Mouse (Mus musculus) megakaryocyte-erythroid progenitor cell, adult 5-6 weeks (primary cell): ENCODE measurements at regions not wholly inside any gene's neighbourhood (a gene's known extent, or its start where the extent isn't known, plus 50 kb on each side); places are given as distances from the start of the nearest gene placed in this dataset.

Experiments used
- ATAC-seq: replicated peaks from 2 replicates; pipeline ENCODE4 v1.8.0; 2016; ENCODE audit warnings: mild to moderate bottlenecking, inconsistent platforms; ENCODE audit not compliant: severe bottlenecking, poor library complexity, low FRiP score, low TSS enrichment

DNA sequence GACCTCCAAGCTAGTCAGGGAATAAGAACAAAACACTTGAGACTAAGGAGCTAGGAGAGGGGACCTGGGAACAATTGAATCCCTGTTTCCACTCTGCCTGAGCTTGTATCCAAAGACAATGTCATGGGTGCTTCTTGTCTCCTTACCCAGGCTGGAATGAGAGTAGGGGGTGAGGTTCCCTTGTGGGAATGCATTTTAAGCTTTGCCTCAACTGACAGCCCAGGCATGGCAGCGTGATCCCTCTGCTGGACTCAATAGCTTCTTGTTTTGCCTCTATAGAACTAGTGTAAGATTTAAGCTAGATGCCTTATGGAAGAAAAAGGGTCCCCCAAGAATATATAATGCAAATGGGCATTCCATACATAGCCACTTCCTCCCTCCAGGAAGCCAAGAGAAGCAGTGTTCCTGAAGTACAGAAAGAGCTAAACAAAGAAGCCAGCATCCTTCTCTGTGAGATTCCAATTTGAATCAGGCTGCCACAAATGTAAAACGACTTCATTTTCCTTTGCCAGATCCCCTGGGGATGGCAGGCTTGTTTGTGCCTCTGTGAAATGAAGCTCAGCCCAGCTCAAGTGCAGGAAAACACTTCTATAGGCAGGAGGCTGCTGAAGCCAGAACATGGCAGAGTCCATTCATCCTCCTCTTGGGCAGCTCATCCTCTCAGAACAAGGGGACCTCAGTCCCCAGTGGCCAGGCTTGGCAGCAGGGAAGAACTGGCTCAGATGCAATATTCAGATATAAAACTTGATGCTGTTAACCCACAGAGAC lies 339.3 kb upstream of the Trib2 start:
- ATAC-seq, result no peak

DNA sequence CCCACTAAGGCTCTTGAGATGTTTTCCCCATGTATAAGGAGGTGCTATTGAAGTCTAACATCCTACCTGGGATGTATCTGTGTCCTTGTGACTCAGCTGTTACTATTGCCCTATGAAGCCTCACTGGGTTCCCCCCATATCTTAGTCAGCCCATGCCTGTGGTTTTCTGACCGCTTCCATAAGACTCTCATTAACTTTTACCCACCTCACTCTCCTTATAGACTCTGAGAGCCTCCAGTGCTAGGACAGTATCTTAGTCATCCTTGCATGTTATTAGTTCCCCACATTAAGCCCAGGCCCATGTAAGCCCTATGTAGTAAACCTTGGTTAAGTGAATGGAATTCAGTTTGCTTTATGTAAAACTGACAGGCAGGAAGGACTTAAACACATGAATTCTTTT lies 337.5 kb upstream of the Trib2 start:
- ATAC-seq, result no peak

DNA sequence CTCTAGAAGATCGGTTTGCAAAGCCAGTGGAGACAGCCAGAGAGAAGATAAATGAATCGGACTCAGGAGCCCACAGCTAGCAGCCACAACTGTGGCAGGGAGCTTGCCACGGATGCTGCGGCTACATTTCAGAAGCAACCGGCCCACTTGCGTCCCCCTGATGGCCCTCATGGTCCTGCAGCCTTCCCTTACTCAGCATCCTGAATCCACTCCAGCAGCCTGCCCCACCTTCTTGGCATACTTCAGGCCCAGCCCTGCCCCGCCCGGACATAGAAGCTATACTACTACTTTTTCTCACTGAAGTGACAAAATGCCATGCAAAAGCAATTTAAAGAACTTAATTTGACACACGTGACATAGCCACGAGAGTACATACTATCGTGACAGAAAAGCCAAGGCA lies 335.4 kb upstream of the Trib2 start:
- no peak for ATAC-seq

DNA sequence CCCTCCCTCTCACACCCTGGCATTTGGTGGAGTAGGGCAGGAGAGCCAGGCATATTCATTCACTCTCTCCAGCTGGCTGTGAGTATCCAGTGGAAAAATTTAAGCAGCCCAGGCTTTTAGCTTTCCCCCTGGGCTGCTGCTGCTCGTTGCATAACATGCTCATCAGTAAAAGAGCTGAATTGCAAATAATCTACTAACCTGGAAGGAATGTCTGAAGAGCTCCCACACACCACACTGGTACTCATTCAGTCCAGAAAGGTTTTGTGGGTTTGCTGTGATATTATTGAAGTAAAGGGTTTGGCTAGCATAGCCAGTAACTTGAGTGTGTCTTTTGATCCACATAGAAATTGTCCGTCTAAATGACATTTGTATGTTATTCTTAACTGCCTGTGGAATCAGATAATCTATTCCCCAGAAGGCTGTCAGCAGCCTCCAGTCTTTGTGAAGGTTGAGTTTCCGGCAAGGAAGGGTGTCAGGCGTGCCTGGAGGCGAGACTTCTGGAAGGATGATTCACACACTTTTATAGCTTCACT lies 334.5 kb upstream of the Trib2 start:
- no peak for ATAC-seq

DNA sequence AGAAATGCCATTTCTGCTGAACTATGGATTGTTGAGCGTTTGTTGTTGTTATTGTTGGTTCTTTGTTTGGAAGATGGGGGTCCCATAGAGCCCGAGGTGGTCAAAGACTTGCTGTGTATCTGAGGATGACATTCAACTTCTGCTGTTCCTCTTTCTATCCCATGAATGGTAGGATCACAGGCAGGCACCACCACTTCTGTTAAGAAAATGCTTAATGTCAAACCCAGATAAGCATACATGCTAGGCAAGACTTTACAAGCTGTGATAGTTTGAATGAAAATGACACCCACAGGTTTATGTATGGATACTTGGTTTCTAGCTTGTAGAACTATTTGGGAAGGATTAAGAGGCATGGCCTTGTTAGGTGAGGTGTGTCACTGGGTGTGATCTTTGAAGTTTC lies 330.2 kb upstream of the Trib2 start:
- no peak for ATAC-seq

DNA sequence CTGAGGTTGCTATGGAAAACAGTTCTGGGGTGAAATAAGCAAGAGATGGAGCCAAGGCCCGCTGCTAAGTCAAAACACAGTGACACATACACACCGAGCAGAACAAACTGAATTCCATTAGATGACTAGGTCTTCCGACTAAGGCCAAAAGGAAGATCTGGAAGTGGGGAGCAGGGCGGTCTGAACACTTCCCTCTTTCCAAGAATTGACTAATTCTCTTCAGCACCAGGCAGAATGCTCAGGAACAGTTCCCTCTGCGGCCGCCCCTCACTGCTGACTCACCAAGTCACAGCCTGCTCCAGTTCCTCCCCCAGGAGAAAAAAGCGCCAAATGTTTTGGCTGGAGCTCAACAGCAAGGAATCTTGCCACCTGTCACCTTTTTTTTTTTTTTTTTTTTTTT lies 328.9 kb upstream of the Trib2 start:
- no peak for ATAC-seq

DNA sequence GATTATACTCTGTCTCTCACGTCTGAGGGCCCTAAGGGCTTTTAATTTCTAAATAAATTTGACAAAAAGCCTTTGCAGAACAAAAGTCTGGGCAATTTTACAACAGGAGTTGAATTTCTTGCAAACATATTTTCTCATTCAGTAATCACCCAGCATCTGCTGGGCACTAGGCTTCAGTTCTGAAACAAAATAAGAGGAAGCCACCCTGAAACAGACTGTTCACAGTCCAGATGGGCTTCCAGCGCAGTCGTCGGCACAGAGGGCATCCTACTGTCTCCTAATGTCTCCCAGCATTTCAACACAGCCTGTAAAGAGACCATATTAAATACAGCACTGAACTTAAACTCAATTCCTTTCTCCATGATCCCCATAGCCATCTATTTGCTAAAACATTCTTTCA lies 324.5 kb upstream of the Trib2 start:
- ATAC-seq, result no peak

DNA sequence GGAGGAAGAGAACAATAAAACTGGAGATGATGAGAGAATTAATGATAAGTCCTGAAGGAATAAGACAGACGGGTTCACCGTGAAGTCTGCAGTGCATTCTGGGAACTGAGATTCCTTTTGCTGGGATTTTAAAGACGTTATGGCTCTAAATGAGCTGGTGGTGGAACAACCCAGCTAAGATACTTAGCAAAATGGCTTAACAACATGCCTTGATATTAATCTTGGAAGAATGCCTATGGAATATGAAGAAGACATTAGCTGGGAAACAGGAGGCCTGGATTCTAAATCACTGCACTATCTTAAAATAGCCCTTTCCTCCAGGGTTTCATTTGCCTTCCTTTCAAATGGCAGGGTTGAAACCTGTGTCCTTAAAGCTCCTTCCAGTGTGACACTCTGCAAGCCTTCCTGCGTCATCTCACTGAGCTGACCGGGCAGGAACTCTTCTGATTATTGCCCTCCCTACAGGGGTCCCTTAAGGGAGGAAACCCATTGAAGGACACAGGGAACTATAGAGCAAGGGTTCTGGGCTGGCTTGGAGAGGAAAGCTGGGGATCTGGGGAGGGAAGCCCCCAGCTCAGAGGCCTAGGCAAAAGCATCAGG lies 323.9 kb upstream of the Trib2 start:
- no peak for ATAC-seq

DNA sequence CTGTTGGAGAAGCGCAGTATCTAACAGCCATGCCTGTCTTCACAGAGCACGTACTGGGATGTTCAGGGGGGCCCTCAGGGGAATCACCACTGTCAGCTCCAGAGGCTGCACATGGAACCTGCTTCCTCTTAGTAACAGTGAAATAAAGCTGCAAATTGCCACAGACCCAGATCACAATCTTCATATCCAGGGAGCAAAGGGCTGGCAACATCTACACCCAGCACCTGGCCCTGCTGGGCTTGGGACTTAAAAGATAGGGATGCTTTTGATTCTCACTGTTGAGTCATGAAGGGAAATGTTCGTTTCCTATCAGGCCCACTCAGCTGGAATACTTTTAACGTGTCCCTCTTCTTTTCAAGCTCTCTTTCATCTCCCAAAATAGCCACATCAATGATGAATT lies 322.4 kb upstream of the Trib2 start:
- peak; percentile 77 for ATAC-seq

DNA sequence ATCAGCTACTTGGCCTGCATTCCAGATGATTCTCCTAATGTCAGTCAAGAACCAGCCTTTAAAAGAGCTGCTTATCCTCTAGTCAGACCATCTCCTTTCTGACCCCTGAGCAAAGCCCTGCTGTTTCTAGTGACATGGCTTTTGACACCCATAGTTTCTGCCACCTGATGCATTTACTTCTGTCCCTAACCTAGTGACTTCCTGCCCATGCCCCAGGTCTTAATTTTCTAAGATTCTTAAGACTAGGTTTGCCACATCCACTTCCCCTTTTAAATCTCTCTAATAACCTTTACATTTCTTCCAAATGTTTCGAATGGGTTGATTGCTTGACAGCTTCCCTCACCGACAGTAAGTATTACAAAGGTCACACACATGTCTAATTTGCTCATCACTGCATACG lies 321.1 kb upstream of the Trib2 start:
- no peak for ATAC-seq

DNA sequence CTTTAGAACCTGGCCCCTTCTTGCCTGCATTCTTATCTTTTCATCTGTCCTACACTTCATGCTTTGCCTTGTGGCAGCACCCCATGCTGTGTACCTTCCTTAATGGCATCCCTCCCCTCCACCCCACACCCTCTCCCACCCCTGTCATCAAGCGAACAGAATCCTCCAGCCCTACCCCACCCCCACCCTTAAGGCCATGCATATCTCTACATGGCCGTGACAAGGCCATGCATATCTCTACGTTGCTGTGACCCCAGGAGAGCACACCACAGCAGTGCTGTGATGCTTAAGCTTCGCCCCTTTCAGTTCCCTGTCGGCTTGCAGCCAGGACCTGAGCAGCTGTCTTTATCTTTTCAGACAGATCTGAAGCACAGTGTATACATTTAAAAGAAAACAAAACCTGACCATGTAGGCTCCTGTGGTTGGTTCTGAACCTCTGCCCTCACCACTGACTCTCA lies 319.5 kb upstream of the Trib2 start:
- ATAC-seq, result peak; percentile 79

DNA sequence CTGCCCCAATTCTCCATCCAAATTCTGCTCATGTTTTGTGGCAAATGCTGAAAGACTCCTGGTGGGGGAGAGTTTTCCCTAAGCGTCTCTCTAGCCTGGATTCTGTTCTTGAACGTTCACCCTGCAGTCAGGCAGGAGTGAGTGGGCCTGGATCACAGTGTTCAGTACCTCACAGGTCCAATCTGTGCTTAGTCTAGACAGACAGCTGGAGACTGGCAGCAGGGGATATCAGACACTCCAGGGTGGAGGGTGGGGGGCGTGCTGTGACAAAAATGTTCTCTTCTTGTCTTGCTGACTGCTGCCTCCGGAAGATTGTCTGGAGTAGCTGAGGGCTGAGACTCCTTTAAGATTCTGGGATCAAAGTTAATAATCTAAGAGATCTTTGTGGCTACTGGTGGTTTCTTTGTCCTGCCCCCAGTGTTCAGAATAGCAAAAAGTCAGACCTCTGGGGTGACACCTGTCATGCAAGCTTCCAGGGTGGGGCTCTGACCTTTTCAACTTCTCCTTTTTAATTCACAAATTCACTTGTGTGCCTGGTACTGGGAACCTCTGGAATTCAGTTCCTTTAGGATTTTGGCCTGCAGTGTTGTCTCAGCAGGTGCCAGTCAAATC lies 319.0 kb upstream of the Trib2 start:
- ATAC-seq, result peak; percentile 24; the same call in 1 of the 2 replicates

DNA sequence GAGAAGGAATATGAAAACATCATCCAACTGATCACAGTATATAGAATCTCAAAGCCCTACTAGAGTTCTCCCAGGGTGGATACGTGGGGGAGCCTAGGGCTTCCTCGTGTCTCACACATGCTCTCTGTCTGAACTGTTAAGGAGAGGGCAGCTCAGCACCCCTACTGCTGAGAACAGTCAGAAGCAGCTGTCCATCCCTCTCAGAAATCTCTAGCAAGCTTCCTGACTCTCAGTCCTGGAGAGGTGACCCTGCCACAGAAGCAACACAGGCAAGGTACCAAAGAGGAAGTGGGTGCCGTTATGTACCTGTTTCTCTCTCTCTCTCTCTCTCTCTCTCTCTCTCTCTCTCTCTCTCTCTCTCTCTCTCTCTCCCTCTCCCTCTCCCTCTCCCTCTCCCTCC lies 317.7 kb upstream of the Trib2 start:
- ATAC-seq, result no peak

DNA sequence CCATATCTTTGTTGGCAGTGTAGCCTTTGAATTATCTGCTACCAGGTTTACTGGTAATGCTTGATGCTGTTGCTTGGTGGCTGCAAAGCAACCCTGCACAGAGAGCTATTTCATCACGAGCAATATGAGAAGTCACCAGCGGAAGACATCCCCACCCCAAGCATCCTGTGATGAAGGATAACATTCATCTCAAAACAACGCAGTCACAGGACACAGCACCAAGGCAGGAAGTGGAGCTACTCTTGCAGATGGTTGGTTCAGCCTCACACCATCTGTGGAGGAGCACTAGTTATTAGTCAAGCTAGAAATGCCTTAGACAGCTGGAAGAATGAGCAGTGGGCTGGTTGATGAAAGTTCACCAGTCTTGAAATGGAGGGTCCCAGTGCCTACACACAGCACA lies 316.5 kb upstream of the Trib2 start:
- 0 out of 2 replicates have a peak, but pooled peaks have one; percentile 8 for ATAC-seq

DNA sequence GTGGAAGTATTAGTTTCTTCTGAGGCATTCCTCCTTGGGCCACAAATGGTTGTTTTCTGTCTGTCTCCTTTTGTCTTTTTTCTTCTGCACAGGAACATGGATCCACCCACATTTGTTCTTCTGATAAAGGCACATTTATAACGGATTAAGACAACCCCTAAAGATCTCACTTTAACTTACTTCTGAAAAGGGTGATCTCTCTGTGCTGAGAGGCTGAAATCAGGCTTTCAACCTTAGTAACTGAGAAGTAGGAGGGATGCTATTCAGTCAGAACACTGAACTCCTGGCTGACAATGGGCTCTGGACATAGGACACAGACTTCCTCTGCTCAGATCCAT lies 315.0 kb upstream of the Trib2 start:
- no peak for ATAC-seq

DNA sequence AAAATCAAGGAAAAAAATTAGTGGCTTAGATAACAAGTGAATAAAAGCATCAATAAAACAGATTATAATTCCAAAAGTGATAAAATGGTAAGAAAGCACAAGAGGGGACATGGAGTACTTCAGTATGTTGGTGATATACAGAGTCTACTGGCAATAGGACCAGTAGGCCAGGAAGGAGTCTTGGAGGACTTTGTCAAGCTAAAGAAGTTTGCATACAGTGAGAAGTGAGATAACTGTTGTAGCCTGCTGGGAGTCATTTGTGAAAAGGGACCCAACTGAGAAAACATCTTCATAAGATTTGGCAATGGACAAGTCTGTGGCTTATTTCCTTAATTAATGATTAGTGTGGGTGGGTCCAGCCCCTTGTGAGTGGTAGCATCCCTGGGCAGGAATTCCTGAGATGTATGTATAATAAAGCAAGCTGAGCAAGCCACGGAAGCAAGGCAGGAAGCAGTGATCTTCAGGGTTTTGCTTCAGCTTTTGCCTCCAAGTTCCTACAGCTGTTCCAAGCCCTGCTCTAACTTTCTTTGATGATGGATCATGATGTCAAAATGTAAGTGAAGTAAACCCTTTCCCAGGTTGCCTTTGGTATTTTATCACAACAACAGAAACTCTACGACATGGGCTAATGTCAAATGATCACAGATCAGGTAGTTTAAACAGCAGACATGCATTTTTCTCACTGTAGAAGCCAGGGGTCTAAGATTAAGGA lies 314.5 kb upstream of the Trib2 start:
- no peak for ATAC-seq

DNA sequence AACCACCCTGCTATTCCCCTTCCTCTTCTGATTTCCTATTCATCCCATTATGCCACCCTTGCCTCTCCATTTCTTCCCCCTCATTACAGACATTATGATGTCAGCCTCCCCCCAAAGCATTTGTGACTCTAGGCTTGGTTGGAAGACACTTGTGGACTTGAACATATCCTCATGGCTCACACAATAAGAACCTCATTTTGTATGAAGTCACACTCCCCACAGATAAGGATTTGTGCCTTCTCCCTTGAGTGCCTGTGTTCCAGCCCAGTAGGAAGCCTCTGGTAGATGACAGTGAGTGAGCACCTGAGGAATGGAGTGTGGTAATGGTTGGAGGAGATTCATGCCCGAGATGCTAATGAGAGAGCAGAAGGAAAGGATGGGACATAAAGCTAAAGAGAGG lies 313.9 kb upstream of the Trib2 start:
- no peak for ATAC-seq

DNA sequence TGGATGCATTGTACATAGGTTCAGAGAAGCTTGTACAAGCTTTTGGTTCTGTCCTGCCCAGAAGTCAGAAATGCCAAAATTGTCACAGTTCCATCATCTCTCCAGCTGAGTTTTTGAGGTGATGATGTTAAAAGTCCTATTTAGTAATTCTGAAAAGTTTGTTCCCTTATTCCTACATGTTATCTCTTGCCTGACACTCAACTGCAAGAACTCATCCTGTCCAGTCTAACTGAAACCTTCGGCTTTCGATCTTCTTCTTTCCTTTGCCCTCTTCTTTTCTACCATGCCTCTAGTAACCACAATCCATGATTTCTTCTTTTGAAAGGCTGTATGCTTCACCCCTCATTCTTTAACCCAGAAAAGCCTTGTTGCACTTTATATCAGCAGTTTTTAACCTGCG lies 313.2 kb upstream of the Trib2 start:
- no peak for ATAC-seq

DNA sequence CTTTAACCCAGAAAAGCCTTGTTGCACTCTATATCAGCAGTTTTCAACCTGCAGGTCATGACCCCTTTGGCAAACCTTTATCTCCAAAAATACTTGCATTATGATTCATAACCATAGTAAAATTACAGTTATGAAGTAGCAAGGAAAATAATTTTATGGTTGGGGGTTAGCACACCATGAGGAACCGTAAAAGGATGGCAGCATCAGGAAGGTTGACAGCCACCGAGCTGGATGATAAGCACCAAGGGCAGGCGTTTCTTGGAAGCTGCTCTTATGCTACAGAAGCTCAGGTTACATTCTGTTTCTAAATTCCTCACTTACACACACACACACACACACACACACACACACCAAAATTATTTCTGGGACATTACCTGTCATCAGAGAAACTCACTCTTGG lies 312.5 kb upstream of the Trib2 start:
- ATAC-seq, result no peak

DNA sequence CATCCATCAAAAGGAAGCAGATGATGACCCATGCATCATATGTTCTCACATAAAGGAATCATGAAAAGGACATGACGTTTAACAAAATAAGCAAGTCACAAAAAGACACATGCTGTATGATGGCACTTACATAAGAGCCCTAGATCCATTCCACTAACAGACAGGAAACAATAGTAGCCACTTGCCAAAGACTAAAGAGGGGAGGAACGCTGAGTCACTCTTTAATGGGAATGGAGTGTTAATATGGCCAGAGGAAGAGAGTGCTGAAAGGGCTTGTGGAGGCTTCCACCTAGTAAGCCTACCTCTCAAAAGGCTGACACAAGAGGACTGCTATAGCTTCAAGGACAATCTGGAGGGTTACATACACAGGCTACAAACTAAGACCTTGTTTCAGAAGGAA lies 308.2 kb upstream of the Trib2 start:
- no peak for ATAC-seq
